Mouse (Mus musculus): ENCODE data around the gene Usp22. TPM values are rescaled to one million over a fixed set of nuclear protein-coding genes. Genes with fewer than 3 reads are reported as not detected.
"Not testable (repeated sequence)": the region's sequence is repeated elsewhere in the genome, so short reads cannot be mapped to it uniquely, and the experiment has no call there.

Usp22 gene
- polyA plus RNA-seq, 1 experiment from 2014 or later = 355 TPM

DNA sequence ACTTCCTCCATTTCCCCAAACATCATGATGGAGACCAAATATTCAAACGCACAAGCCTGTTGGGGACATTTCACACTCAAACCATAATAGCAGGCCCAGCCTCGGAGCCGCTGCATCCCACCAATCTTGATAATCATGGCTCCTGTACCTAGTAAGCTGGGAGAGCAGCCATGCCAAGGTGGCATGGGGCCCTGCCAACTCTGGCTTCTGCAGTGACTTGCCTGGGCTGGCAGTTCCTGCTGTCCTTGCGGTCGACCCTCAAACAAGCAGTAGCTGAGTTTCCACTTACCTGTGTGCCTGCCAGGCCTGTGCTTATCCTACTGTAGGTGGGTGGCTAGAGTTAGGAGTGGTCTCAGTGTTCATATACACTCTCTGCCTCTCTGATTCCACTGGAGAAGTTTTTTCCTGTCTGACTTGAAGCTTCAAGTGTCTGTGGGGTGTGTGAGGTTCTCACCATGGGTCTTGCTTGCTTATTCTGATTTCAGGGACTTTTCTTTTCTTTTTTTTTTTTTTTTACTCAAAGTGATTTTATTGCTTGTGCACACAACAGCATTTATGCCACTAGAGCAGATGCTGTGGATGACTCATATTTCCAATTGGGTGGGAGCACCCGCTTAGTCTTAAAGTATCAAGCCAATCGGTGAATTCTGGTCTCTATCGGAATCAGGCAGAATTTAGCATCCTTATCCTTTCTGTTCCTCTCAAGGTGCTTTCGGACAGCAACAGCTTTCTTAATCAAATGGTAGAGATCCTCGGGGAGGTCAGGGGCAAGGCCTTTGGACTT is 30.5 kb upstream of the Usp22 start:
- no peaks in the 10 kb centered on the region for H3K9me3 ChIP-seq
- H3K27ac ChIP-seq = no peak overlapping the region
- H3K9ac ChIP-seq = no peak overlapping the region
- H3K27me3 ChIP-seq = no peaks in the 10 kb centered on the region
- 0 out of 2 replicates have a peak, but pooled peaks cover 4% of the 10 kb centered on the region for H3K4me1 ChIP-seq (replicated peaks)
- no peak for ATAC-seq (ENCODE audit: low FRiP score)
- H3K4me2 ChIP-seq = no peak overlapping the region
- no peaks in the 10 kb centered on the region for H3K36me3 ChIP-seq
- 95% methylated on average over 10 of the region's 10 CpGs for WGBS
- H3K4me3 ChIP-seq = no peak overlapping the region

DNA sequence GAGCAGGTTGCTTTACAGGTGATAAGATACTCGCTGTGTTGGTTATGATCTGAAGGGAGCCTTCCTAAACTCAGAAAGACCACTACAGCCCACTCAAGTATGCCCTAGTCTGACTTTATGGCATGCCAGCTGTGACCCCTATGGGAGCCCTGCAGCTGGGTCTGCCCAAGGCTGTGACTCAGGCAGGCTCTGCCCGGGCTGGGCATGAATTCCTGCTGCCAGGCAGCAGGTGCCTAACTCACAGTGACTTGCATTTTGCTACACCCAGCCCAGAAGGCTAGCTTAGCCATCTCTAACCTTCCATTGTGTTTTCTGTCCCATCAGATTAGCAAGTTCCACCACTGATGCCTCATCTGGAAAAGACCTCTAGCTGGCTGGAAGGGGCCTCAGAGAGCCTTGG is 28.0 kb upstream of the Usp22 start:
- Histone ChIP-seq H3K27me3 (no peaks in the 10 kb centered on the region), H3K4me1 (replicated peaks) (0 out of 2 replicates have a peak, but pooled peaks cover 4% of the 10 kb centered on the region), H3K9me3 (no peaks in the 10 kb centered on the region), H3K27ac (no peak overlapping the region), H3K4me3 (no peak overlapping the region), H3K4me2 (no peak overlapping the region), H3K9ac (no peak overlapping the region), H3K36me3 (no peaks in the 10 kb centered on the region)
- 77% methylated on average over 2 of the region's 2 CpGs for WGBS
- no peak for ATAC-seq (ENCODE audit: low FRiP score)

DNA sequence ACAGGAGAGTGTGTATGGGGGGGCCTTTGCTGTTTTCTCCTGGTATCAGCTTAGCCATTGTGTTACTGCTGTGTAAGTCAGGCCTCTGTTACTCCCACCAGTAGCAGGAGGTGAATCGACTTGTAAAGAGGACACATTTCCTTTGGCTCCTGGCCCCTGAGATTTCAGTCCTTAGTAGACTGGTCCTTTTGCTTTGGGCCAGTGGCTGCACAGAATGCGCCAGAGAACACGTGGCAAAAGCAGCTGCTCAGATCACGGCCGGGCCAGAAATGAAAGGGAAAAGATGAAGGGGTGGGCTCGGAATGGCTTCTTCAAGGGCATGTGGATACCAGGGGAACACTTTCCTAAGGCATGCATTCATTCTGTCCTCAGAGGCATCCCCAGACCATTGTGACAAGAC is 27.3 kb upstream of the Usp22 start:
- Histone ChIP-seq H3K9me3 (no peaks in the 10 kb centered on the region), H3K4me3 (no peak overlapping the region), H3K36me3 (no peaks in the 10 kb centered on the region), H3K27ac (no peak overlapping the region), H3K27me3 (no peaks in the 10 kb centered on the region), H3K9ac (no peak overlapping the region), H3K4me2 (no peak overlapping the region), H3K4me1 (replicated peaks) (0 out of 2 replicates have a peak, but pooled peaks cover 4% of the 10 kb centered on the region)
- ATAC-seq (ENCODE audit: low FRiP score) = no peak
- 66% methylated on average over 6 of the region's 6 CpGs for WGBS

DNA sequence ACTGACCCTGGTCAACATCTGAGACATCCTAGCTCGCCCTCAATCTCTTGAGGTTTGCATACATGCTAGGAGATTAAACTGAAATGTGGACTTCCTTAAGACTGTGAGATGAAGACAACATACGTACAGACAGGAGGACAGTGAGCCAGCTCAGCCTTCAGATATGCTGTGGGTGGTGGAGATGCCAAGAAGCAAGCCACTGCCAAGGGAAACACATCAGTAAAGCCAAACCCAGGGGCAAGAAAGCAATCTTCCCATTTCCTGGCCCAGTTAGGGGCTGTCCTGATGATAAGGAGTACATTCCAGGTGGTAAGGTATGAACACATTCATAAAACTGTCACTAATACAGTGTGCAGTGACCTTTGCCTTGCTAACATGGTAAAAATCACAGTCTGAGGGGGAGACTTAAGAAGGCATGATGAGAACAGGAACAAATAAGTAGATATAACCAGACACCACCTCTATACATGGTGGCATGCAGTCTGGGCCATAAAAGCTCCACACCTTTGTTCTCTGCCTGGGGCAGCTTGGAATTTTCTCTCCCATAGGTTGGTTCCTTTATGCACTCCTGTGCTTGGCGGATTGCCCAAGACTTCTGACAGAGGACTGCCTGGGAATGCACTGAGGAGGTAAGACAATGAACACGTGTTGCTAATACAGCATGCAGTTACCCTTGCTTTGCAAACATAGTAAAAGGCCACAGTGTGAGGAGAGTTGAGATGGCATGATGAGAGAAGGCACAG is 24.9 kb upstream of the Usp22 start:
- 0 out of 2 replicates have a peak, but pooled peaks cover 4% of the 10 kb centered on the region for H3K4me1 ChIP-seq (replicated peaks)
- no peak overlapping the region for H3K4me3 ChIP-seq
- no peak overlapping the region for H3K9ac ChIP-seq
- no peak for ATAC-seq (ENCODE audit: low FRiP score)
- 78% methylated on average over 4 of the region's 4 CpGs for WGBS
- H3K4me2 ChIP-seq = no peak overlapping the region
- H3K9me3 ChIP-seq = no peaks in the 10 kb centered on the region
- H3K36me3 ChIP-seq = no peaks in the 10 kb centered on the region
- no peak overlapping the region for H3K27ac ChIP-seq
- no peaks in the 10 kb centered on the region for H3K27me3 ChIP-seq

DNA sequence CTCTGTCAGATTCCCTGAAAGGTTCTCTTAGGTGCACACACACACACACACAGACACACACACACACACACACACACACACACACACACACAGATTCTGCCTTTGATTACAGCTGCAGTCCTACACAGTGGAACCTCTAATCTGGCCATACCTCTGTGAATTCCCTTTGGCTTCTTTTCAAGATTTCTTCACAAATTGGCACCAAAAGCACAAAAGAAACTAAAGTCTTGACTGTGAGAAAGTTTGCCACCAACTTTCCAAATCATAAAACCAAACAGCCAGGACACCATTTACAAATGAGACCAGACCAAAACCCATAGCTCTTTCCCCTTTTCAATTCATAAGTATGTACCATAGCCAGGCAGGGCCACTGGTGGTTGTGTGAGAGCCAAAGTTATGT is 23.1 kb upstream of the Usp22 start:
- H3K9me3 ChIP-seq = no peaks in the 10 kb centered on the region
- H3K27ac ChIP-seq = no peak overlapping the region
- H3K4me3 ChIP-seq = no peak overlapping the region
- H3K36me3 ChIP-seq = no peaks in the 10 kb centered on the region
- no peak overlapping the region for H3K4me2 ChIP-seq
- H3K4me1 ChIP-seq (replicated peaks) = 0 out of 2 replicates have a peak, but pooled peaks cover 4% of the 10 kb centered on the region
- H3K9ac ChIP-seq = no peak overlapping the region
- 0 out of 2 replicates have a peak, but pooled peaks cover 6% of the 10 kb centered on the region for H3K27me3 ChIP-seq
- no peak for ATAC-seq (ENCODE audit: low FRiP score)

DNA sequence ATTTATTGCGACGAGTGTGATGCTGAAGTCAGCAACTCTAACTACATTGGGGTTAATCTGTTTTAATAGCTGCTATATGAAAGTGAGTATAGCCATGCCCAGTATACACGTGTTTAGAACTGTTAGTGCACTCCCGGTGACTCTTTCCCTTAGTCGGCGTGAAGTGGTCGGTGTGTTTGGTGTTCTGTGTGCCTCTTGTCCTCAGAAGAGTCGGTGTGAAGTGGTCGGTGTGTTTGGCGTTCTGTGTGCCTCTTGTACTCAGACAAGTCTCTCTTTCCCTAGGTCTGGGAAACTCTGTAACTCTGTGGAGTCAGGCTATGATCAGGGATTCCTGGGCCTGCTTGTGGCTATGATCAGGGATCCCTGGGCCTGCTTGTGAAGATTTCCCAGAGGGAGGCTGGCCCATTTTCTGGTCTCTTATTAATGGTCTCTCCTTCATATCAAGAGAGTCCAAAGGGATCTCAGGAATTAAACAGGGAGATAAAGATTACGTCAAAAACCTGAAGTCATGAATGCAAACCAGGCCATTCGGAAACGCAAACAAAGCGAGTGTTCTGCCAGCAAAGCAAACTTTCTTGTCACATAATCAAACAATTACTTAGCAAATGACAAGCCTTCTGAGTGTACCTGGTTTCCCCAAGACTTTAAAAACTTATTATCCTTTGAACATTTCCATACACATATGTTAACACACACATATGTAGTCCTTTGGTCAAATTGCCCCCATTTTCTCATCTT is 21.9 kb upstream of the Usp22 start:
- H3K4me1 ChIP-seq (replicated peaks) = no peaks in the 10 kb centered on the region
- 87% methylated on average over 14 of the region's 14 CpGs for WGBS
- no peak overlapping the region for H3K4me3 ChIP-seq
- ATAC-seq (ENCODE audit: low FRiP score) = no peak
- no peak overlapping the region for H3K9ac ChIP-seq
- no peaks in the 10 kb centered on the region for H3K36me3 ChIP-seq
- 0 out of 2 replicates have a peak, but pooled peaks cover 6% of the 10 kb centered on the region for H3K27me3 ChIP-seq
- no peak overlapping the region for H3K27ac ChIP-seq
- H3K4me2 ChIP-seq = no peak overlapping the region
- H3K9me3 ChIP-seq = no peaks in the 10 kb centered on the region

DNA sequence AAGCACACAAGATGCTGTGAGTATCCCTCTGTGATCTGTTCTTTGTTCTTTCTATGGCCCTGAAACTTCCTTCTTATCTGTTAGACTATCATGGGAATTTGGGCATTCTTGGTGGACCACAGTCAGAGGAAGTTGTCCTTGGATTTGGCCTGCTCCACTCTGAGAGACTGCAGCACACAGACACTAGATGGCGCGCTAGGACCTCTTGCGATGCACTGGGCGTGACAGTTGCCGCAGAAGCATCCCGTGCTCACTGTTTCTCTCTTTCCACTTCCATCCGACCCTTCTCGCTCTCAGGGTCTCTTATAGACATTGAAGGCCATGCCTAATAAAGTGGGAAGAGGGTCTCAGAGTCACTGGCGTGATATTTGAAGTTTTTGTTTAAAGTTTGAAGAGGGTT is 18.5 kb upstream of the Usp22 start:
- Histone ChIP-seq H3K4me2 (no peak overlapping the region), H3K4me3 (no peak overlapping the region), H3K27me3 (0 out of 2 replicates have a peak, but pooled peaks cover 6% of the 10 kb centered on the region), H3K4me1 (replicated peaks) (no peaks in the 10 kb centered on the region), H3K27ac (no peak overlapping the region), H3K9ac (no peak overlapping the region), H3K36me3 (no peaks in the 10 kb centered on the region), H3K9me3 (no peaks in the 10 kb centered on the region)
- 11% methylated on average over 9 of the region's 9 CpGs for WGBS
- no peak for ATAC-seq (ENCODE audit: low FRiP score)

DNA sequence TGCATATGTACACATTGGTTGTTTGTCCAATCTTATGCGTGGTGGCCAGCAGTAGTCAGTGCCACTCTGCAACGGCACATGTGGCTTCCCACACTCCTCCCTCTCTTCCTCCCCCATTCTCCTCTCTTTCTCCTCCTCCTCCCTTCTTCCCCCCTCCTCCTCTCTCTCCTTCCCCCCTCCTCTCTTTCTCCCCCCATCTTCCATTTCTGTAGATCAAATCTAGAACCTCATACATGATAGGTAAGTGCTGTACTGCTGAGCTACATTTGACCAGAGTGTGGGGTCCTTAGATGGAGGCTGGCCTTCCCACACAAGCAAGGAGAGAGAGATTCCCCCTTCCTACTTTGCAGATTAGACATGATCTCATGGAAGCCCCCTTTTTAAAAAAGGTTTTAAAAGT is 17.9 kb upstream of the Usp22 start:
- Histone ChIP-seq H3K27me3 (0 out of 2 replicates have a peak, but pooled peaks cover 6% of the 10 kb centered on the region), H3K36me3 (no peaks in the 10 kb centered on the region), H3K4me1 (replicated peaks) (no peaks in the 10 kb centered on the region), H3K4me2 (no peak overlapping the region), H3K9me3 (no peaks in the 10 kb centered on the region), H3K9ac (no peak overlapping the region), H3K4me3 (no peak overlapping the region), H3K27ac (no peak overlapping the region)
- WGBS = 100% methylated on average over 2 of the region's 2 CpGs
- no peak for ATAC-seq (ENCODE audit: low FRiP score)

DNA sequence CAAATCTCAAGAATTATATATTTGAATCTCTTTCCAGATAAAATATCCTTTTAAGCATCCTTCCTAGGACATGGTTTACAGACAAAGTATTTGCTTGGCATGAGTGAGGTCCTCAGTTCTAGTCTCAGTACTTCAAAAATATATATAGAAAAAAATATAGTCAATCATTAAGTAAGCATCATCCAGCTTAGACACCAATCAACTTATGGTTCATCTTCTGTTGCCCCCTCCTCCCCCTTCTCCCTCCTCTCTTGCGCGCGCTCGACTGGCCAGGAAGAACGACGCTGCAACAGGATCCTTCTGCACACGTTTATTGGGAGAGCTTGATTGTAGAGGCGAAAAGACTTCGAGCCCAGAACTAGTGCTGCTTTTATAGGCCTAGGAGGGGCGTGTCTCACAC is 17.3 kb upstream of the Usp22 start:
- H3K4me2 ChIP-seq; H3K36me3 ChIP-seq; H3K9ac ChIP-seq; H3K27me3 ChIP-seq; ATAC-seq (ENCODE audit: low FRiP score); H3K9me3 ChIP-seq; H3K4me1 ChIP-seq (replicated peaks); H3K4me3 ChIP-seq; H3K27ac ChIP-seq: not testable (repeated sequence)
- WGBS = 94% methylated on average over 7 of the region's 10 CpGs

DNA sequence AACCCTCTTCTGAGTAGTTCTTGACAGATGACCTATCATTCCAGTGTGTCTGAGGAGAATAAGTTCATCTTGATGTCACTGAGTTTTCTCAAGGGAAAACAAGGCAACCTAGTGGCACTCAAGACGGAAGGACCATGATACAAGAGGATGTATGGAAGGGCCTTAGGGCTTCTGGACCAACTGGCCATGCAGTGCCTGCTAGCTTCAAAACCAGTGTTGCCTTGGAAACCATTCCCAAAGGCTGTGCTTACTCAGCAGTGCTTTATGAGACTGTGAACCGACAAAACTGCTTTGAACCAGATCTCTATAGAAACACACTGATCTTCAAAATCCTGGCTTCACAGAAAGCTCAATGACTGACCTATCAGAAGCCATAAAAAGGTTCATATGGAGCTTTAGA is 15.9 kb upstream of the Usp22 start:
- no peak for ATAC-seq (ENCODE audit: low FRiP score)
- H3K4me3 ChIP-seq = no peak overlapping the region
- no peaks in the 10 kb centered on the region for H3K9me3 ChIP-seq
- whole genome bisulfite sequencing = 53% methylated on average over 2 of the region's 2 CpGs
- H3K4me1 ChIP-seq (replicated peaks) = no peaks in the 10 kb centered on the region
- H3K27me3 ChIP-seq = 0 out of 2 replicates have a peak, but pooled peaks cover 6% of the 10 kb centered on the region
- no peak overlapping the region for H3K27ac ChIP-seq
- no peaks in the 10 kb centered on the region for H3K36me3 ChIP-seq
- no peak overlapping the region for H3K4me2 ChIP-seq
- H3K9ac ChIP-seq = no peak overlapping the region

DNA sequence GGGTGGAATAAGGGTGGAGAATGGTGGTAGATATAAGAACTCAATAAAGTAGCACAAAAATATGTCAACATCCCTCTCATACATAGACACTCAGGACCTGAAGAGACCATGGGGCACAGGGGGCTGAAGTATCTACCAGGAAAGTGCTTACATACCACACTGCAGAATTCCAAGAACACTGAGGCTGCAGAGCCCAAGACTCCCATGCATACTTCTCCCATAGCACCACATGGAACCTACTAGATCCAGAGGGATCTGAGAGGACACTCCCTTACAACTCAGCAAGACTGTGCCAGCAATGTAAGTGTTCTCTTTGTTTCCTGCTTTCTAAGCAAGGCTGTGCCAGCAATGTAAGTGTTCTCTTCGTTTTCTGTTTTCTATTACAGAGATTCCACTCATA is 9.0 kb upstream of the Usp22 start:
- no peak for ATAC-seq (ENCODE audit: low FRiP score)
- WGBS = 91% methylated on average over 1 of the region's 1 CpGs

DNA sequence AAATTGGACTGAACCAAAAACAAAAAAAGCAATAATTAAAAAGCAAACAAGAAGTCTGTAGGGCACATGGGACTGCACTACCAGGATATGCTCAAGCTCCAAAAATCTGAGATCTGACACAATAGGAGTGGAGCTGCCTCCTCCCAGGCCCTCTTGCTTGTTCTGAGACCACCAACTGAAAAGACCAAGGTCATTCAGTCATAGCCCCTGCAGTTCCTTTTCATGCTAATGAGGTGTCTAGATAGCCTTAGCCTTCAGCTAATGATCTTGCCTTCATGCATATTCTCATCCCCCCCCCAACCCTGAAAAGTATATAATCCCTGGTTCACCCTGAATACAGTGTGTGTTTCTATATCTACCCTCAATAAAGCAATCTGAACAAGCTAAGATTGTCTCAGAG is 6.8 kb upstream of the Usp22 start:
- Histone ChIP-seq H3K4me1 (replicated peaks) (no peaks in the 10 kb centered on the region), H3K36me3 (no peaks in the 10 kb centered on the region), H3K4me2 (no peak overlapping the region), H3K27me3 (no peaks in the 10 kb centered on the region), H3K9me3 (no peaks in the 10 kb centered on the region), H3K9ac (no peak overlapping the region), H3K27ac (no peak overlapping the region), H3K4me3 (no peak overlapping the region)
- no peak for ATAC-seq (ENCODE audit: low FRiP score)

More for the DNA sequence above, 9.0 kb upstream of the Usp22 start:
- no peaks in the 10 kb centered on the region for H3K4me1 ChIP-seq (replicated peaks)
- no peaks in the 10 kb centered on the region for H3K36me3 ChIP-seq
- no peak overlapping the region for H3K4me3 ChIP-seq
- no peaks in the 10 kb centered on the region for H3K9me3 ChIP-seq
- H3K27me3 ChIP-seq = no peaks in the 10 kb centered on the region
- H3K9ac ChIP-seq = no peak overlapping the region
- no peak overlapping the region for H3K27ac ChIP-seq
- H3K4me2 ChIP-seq = no peak overlapping the region

Measured in hindbrain, embryonic 13.5 days (tissue).